Comparison of ENCODE assay signal across 8 mouse cellular contexts in genomic region chr3:122983849-122984248, GRCm38 (mm10). TPM values are rescaled to one million over a fixed set of nuclear protein-coding genes. Genes with fewer than 3 reads are reported as not detected.
DNase-seq lines count a peak whose midpoint lies in the region; ATAC-seq and TF ChIP-seq lines count a peak whose summit lies in the region.

No protein-coding gene starts in this region.

- peak overlapping the region; percentile 84 for H3K4me3 ChIP-seq in liver, adult 2 months (ENCODE audit: insufficient read depth, low read depth, low read length)
- peak overlapping the region; percentile 93 for H3K4me3 ChIP-seq in forebrain, embryonic 16.5 days (replicated peaks; ENCODE audit: low read length)
- H3K4me3 ChIP-seq in limb, embryonic 13.5 days, result peak overlapping the region; percentile 87
- peak overlapping the region; percentile 51 for H3K4me3 ChIP-seq in myocyte

- no peak for TF ChIP-seq CTCF in liver, adult 2 months (IDR thresholded peaks at IDR 0.05; ENCODE audit: low read depth, low read length)

- H3K79me2 ChIP-seq in liver, adult 2 months (ENCODE audit: control insufficient read depth, insufficient read depth, low read length), result peaks cover 11% of the 10 kb centered on the region; the same call in 1 of the 2 replicates
- peaks cover 22% of the 10 kb centered on the region for H3K79me2 ChIP-seq in myocyte (ENCODE audit: control insufficient read depth, insufficient read depth)

- no peak for TF ChIP-seq POLR2A in liver, adult 2 months (IDR thresholded peaks at IDR 0.05; ENCODE audit: extremely low read depth, insufficient read depth, low read length)
- no peak for TF ChIP-seq POLR2A in myocyte (IDR thresholded peaks at IDR 0.05; ENCODE audit: insufficient read length, low read depth)

- DNase-seq in liver, adult 2 months (ENCODE audit: extremely low read depth, low read depth, low spot score), result peak; percentile 93
- DNase-seq in liver (no peak), ZHBTc4 (ENCODE audit: low read depth, low spot score) (peak; percentile 91)
- DNase-seq in gastrocnemius, adult 18-20 months (ENCODE audit: low spot score), result no peak
- no peak for DNase-seq in ovary, postnatal 36 days (ENCODE audit: low spot score)

- peak; percentile 77 for ATAC-seq in forebrain, embryonic 16.5 days
- no peak; the same call in none of the 2 replicates for ATAC-seq in limb, embryonic 13.5 days (ENCODE audit: low FRiP score, low read depth)

- H3K27me3 ChIP-seq in liver, adult 2 months (ENCODE audit: control insufficient read depth, insufficient read depth, low read length), result no peaks in the 10 kb centered on the region
- H3K27me3 ChIP-seq in forebrain, embryonic 16.5 days (replicated peaks; ENCODE audit: control insufficient read depth, insufficient read depth, low read length), result no peaks in the 10 kb centered on the region
- H3K27me3 ChIP-seq in limb, embryonic 13.5 days, result no peaks in the 10 kb centered on the region
- H3K27me3 ChIP-seq in myocyte (ENCODE audit: control insufficient read depth, insufficient read depth, insufficient read length), result no peaks in the 10 kb centered on the region

- WGBS in liver, adult 2 months, result under 1% methylated on average over 30 of the region's 30 CpGs
- WGBS in forebrain, embryonic 16.5 days, result under 1% methylated on average over 30 of the region's 30 CpGs
- under 1% methylated on average over 30 of the region's 30 CpGs for WGBS in limb, embryonic 13.5 days

- H3K4me1 ChIP-seq in liver, adult 2 months (ENCODE audit: control insufficient read depth, insufficient read depth, low read length), result no peaks in the 10 kb centered on the region; the same call in 1 of the 2 replicates
- peaks cover 5% of the 10 kb centered on the region; the same call in 1 of the 2 replicates for H3K4me1 ChIP-seq in forebrain, embryonic 16.5 days (replicated peaks; ENCODE audit: control insufficient read depth, insufficient read depth, low read length)
- peaks cover 10% of the 10 kb centered on the region for H3K4me1 ChIP-seq in limb, embryonic 13.5 days

- H3K9me3 ChIP-seq in forebrain, embryonic 16.5 days (ENCODE audit: control insufficient read depth, low read length), result no peaks in the 10 kb centered on the region
- H3K9me3 ChIP-seq in limb, embryonic 13.5 days, result no peaks in the 10 kb centered on the region

- peak overlapping the region; percentile 77 for H3ac ChIP-seq in myocyte (ENCODE audit: control insufficient read depth, insufficient read length)

- peak overlapping the region; percentile 87 for H3K27ac ChIP-seq in liver, adult 2 months (replicated peaks; ENCODE audit: insufficient read depth, low read depth, low read length)
- peak overlapping the region; percentile 89 for H3K27ac ChIP-seq in forebrain, embryonic 16.5 days (ENCODE audit: low read length)
- peak overlapping the region; percentile 88 for H3K27ac ChIP-seq in limb, embryonic 13.5 days

- peak overlapping the region; percentile 77 for H3K9ac ChIP-seq in liver, adult 2 months (ENCODE audit: low read depth, low read length)
- peak overlapping the region; percentile 75 for H3K9ac ChIP-seq in forebrain, embryonic 16.5 days (replicated peaks; ENCODE audit: low read depth, low read length)
- H3K9ac ChIP-seq in limb, embryonic 13.5 days, result peak overlapping the region; percentile 73

- peaks cover 3% of the 10 kb centered on the region; the same call in 1 of the 2 replicates for H3K36me3 ChIP-seq in liver, adult 2 months (ENCODE audit: control insufficient read depth, insufficient read depth, low read length)
- no peaks in the 10 kb centered on the region for H3K36me3 ChIP-seq in forebrain, embryonic 16.5 days (ENCODE audit: control insufficient read depth, insufficient read depth)
- H3K36me3 ChIP-seq in limb, embryonic 13.5 days, result peaks cover 3% of the 10 kb centered on the region; the same call in 1 of the 2 replicates
- H3K36me3 ChIP-seq in myocyte (ENCODE audit: control insufficient read depth, insufficient read depth), result no peaks in the 10 kb centered on the region

- peak overlapping the region; percentile 76 for H3K4me2 ChIP-seq in forebrain, embryonic 16.5 days (ENCODE audit: low read length)
- peak overlapping the region; percentile 75 for H3K4me2 ChIP-seq in limb, embryonic 13.5 days (replicated peaks)
- H3K4me2 ChIP-seq in myocyte (ENCODE audit: low read depth), result peak overlapping the region; percentile 99

TF ChIP-seq in myocyte, 11 proteins besides CTCF, POLR2A, EP300 and RAD21:
- TF ChIP-seq POLR2AphosphoS2 (IDR thresholded peaks at IDR 0.05; ENCODE audit: insufficient read length, low read depth) (no peak), TCF12 (IDR thresholded peaks at IDR 0.05; ENCODE audit: insufficient read depth, poor library complexity, severe bottlenecking) (no peak), MYOD1 (IDR thresholded peaks at IDR 0.05; ENCODE audit: control insufficient read depth in 1 of 3, insufficient read length in 2 of 3, low read depth in 2 of 3) (peak in 1 of 3 experiments; percentile 6), USF1 (IDR thresholded peaks at IDR 0.05; ENCODE audit: low read depth) (no peak), MYOG (IDR thresholded peaks at IDR 0.05; ENCODE audit: control insufficient read depth in 1 of 3, insufficient read depth in 1 of 3, insufficient read length in 2 of 3, low read depth in 2 of 3) (peak in 1 of 3 experiments; percentile 8), E2F4 (IDR thresholded peaks at IDR 0.05; ENCODE audit: insufficient read depth) (no peak)

RNA-seq across cellular contexts. Expression of gene Usp53, which starts 0.5 kb away (rescaled TPM):
- total RNA-seq in liver, adult 2 months (2014; rRNA removed), result 6.7 and 8.6 TPM in 2 replicates
- polyA plus RNA-seq in liver, adult 2 months (2012; rRNA removed), result 2.0 and 2.7 TPM in 2 replicates
- 6.4 and 7.2 TPM in 2 replicates for polyA plus RNA-seq in forebrain, embryonic 16.5 days (2015; fragmentation: Nextera tagmentation; extraction: Ambion mirVana)
- polyA plus RNA-seq in limb, embryonic 13.5 days (2015; fragmentation: Nextera tagmentation; extraction: Ambion mirVana), result 6.1 and 6.7 TPM in 2 replicates
- polyA plus RNA-seq in myocyte (2012; fragmentation: generic; extraction: Trizol), result 1.7 TPM
- 10 to 100 TPM; 11.3 to 11.4 TPM for total RNA-seq in gastrocnemius, adult 18-20 months (2021)

RNA-seq across cellular contexts. Expression of gene Myoz2, which starts 51.0 kb away (rescaled TPM):
- 0.37 TPM in 1 of 2 replicates, not detected in the other for total RNA-seq in liver, adult 2 months (2014; rRNA removed)
- polyA plus RNA-seq in liver, adult 2 months (2012; rRNA removed), result not detected in 2 replicates
- not detected in 2 replicates for polyA plus RNA-seq in forebrain, embryonic 16.5 days (2015; fragmentation: Nextera tagmentation; extraction: Ambion mirVana)
- polyA plus RNA-seq in limb, embryonic 13.5 days (2015; fragmentation: Nextera tagmentation; extraction: Ambion mirVana), result 16.3 and 18.3 TPM in 2 replicates
- polyA plus RNA-seq in myocyte (2012; fragmentation: generic; extraction: Trizol), result 134 TPM
- total RNA-seq in gastrocnemius, adult 18-20 months (2021), result 100 to 1,000 TPM; 352 to 392 TPM

RNA-seq across cellular contexts. Expression of gene 1810037I17Rik, which starts 59.8 kb away (rescaled TPM):
- 21.7 and 22.8 TPM in 2 replicates for total RNA-seq in liver, adult 2 months (2014; rRNA removed)
- polyA plus RNA-seq in liver, adult 2 months (2012; rRNA removed), result 11.3 and 12.1 TPM in 2 replicates
- polyA plus RNA-seq in forebrain, embryonic 16.5 days (2015; fragmentation: Nextera tagmentation; extraction: Ambion mirVana), result 76.8 and 87.4 TPM in 2 replicates
- polyA plus RNA-seq in limb, embryonic 13.5 days (2015; fragmentation: Nextera tagmentation; extraction: Ambion mirVana), result 79.8 and 85.7 TPM in 2 replicates
- 49.1 TPM for polyA plus RNA-seq in myocyte (2012; fragmentation: generic; extraction: Trizol)
- total RNA-seq in gastrocnemius, adult 18-20 months (2021), result 10 to 100 TPM; 22.9 to 27.9 TPM

Comparison
In these comparisons a context has a peak if more than half of its experiments do, and no peak if none do; other contexts are left out.
1. DNase-seq: peak in liver, adult 2 months (single experiment) and ZHBTc4 (single experiment); none in liver (single experiment), gastrocnemius, adult 18-20 months (single experiment) and ovary, postnatal 36 days (single experiment).
2. RNA of gene Myoz2, which starts 51.0 kb away (polyA plus RNA-seq): 134 TPM in myocyte (single experiment) and 16.3 to 18.3 TPM in limb, embryonic 13.5 days; not detected in liver, adult 2 months and not detected in forebrain, embryonic 16.5 days; every median in the first group is over 10 times any median in the second.
3. Peak in every context shown above with its lines, with median percentiles within 50 percentile points of each other: H3K27ac ChIP-seq, H3K4me3 ChIP-seq, H3K9ac ChIP-seq and H3K4me2 ChIP-seq.